Mouse (Mus musculus) brain, embryonic 14.5 days (tissue): ENCODE data around the gene Gm14124.
"Not testable (repeated sequence)": the region's sequence is repeated elsewhere in the genome, so short reads cannot be mapped to it uniquely, and the experiment has no call there.

Experiments
- CTCF ChIP-seq: fragments of 200-500 bp; IDR thresholded peaks from 2 replicates; pipeline ENCODE4 v1.5.1; 2012; ENCODE audit warnings: inconsistent platforms, mild to moderate bottlenecking, moderate library complexity, borderline replicate concordance; ENCODE audit not compliant: insufficient read depth, insufficient read length; ENCODE audit errors: extremely low read depth
- POLR2A ChIP-seq: fragments of 200-500 bp; IDR thresholded peaks from 2 replicates; pipeline ENCODE4 v1.6.1; 2012; ENCODE audit warnings: mild to moderate bottlenecking, inconsistent platforms, borderline replicate concordance; ENCODE audit not compliant: poor library complexity, insufficient read depth, insufficient read length, severe bottlenecking; ENCODE audit errors: extremely low read depth

DNA sequence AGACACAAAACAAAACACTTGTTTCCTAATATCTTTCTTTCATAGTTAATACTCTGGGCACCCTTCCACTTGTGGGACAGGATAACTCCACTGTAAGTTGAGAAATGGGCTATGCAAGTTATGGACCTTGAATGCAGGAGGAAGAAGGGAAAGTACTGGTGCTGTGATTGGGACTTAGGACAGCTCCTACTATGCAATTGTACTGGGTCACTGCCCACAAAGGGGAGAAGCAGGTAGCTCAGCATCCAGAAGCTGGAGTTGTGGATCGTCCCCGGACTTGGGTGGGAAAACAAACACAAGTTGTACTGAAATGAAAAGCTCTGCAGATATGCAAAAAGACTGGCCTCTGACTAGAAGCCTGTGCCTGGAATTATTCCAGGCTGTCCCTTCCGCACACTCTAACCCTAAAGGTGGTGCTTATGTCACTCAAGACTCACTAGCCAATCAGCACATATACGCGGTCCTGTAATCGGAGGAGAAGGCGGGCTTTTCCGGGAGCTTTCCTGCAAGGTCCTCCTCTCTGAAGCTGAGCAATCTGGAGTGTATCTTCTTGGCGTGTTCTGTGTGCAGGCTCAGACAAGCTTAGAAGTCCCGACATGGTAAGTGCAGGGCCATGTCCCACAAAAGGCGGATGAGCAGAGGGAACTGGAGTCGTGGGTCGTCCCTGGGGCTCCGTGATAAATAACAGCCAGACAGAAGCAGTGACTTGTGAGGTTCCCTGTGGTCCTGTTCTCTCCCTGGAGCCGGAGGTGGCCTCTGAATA, 39.5 kb upstream of the Gm14124 start, which contains the start of gene Zfp937:
- TF ChIP-seq POLR2A, CTCF: not testable (repeated sequence)
